Mouse (Mus musculus) CH12.LX (cell line): ENCODE data around the gene Filip1l.

Experiments
- CTCF ChIP-seq, 2 experiments: IDR thresholded peaks in 1 of 2; conservative IDR thresholded peaks in 1 of 2; 2 replicates each; pipeline ENCODE4 v1.5.1; 2011 to 2012; ENCODE audit warnings: low read depth in 2 of 2, low read length in 2 of 2, improper control_type of control experiment in 1 of 2, inconsistent platforms in 1 of 2, mild to moderate bottlenecking in 1 of 2, moderate library complexity in 1 of 2
- EP300 ChIP-seq: IDR thresholded peaks from 2 replicates; pipeline ENCODE4 v1.6.1; 2011; ENCODE audit warnings: low read length, improper control_type of control experiment
- KAT2A ChIP-seq: IDR thresholded peaks from 2 replicates; pipeline ENCODE4 v1.6.1; 2012; ENCODE audit warnings: low read length, improper control_type of control experiment, inconsistent platforms; ENCODE audit not compliant: insufficient replicate concordance
- MAFK ChIP-seq: IDR thresholded peaks from 2 replicates; pipeline ENCODE4 v1.6.1; 2011; ENCODE audit warnings: low read length, improper control_type of control experiment; ENCODE audit not compliant: insufficient replicate concordance
- MEF2A ChIP-seq: IDR thresholded peaks from 2 replicates; pipeline ENCODE4 v1.6.1; 2014; ENCODE audit warnings: low read depth, mild to moderate bottlenecking, inconsistent platforms, low read length, improper control_type of control experiment, borderline replicate concordance
- PAX5 ChIP-seq: IDR thresholded peaks from 2 replicates; pipeline ENCODE4 v1.6.1; 2012; ENCODE audit warnings: low read length, inconsistent platforms, mixed read lengths
- POLR2A ChIP-seq: IDR thresholded peaks from 2 replicates; pipeline ENCODE4 v1.6.1; 2011; ENCODE audit warnings: low read depth, mild to moderate bottlenecking, improper control_type of control experiment, low read length
- SMC3 ChIP-seq: IDR thresholded peaks from 2 replicates; pipeline ENCODE4 v1.6.1; 2011; ENCODE audit warnings: low read depth, low read length, improper control_type of control experiment
- USF1 ChIP-seq: IDR thresholded peaks from 2 replicates; pipeline ENCODE4 v1.6.1; 2014; ENCODE audit warnings: low read depth, mild to moderate bottlenecking, inconsistent platforms, low read length, improper control_type of control experiment
- ZC3H11A ChIP-seq: IDR thresholded peaks from 2 replicates; pipeline ENCODE4 v1.6.1; 2012; ENCODE audit warnings: low read depth, mild to moderate bottlenecking, inconsistent platforms, low read length, improper control_type of control experiment

- TF ChIP-seq SMC3 (no peak), CTCF (conservative IDR thresholded peaks at IDR 0.05 in 1 of 2, IDR thresholded peaks at IDR 0.05 in 1 of 2; ENCODE audit: low read depth in 2 of 2, low read length in 2 of 2) (no peak), POLR2A (no peak), KAT2A (no peak), MEF2A (no peak), ZC3H11A (no peak), PAX5 (no peak), USF1 (no peak), EP300 (no peak), MAFK (no peak)
Measured at GRCm38 (mm10) chr16:57403825-57404224, 50.9 kb downstream of the Filip1l start.
